Mouse (Mus musculus) liver, embryonic 14.5 days (tissue): ENCODE measurements around the gene Cdc20. TPM values are rescaled to one million over a fixed set of nuclear protein-coding genes. Genes with fewer than 3 reads are reported as not detected.
A peak's percentile ranks its signal among the peaks of the same experiment; 100 is the strongest.

Experiments used
- ATAC-seq: fragments of 200-750 bp; cut with Nextera tagmentation; 2 replicates; pipeline ENCODE4 v1.8.0; 2017; ENCODE audit warnings: moderate number of reproducible peaks, mild to moderate bottlenecking, moderate library complexity; ENCODE audit not compliant: insufficient read depth
- DNase-seq, 3 experiments: peaks; one replicate each; pipeline ENCODE4 v3.0.0-alpha.2; 2012 to 2013; ENCODE audit warnings: low read depth in 3 of 3, low spot score in 3 of 3
- H3K27ac ChIP-seq: fragments of 300-500 bp; sonication (generic); 2 replicates; pipeline ENCODE4 v1.5.1; 2014; ENCODE audit warnings: moderate library complexity, mild to moderate bottlenecking, control low read depth, inconsistent platforms
- H3K27me3 ChIP-seq: fragments of 300-500 bp; sonication (generic); 2 replicates; pipeline ENCODE4 v1.6.1; 2014; ENCODE audit warnings: mild to moderate bottlenecking, low read length, moderate library complexity; ENCODE audit not compliant: control insufficient read depth, insufficient read depth
- H3K36me3 ChIP-seq: fragments of 300-500 bp; sonication (generic); replicated peaks from 2 replicates; pipeline ENCODE4 v1.6.1; 2014; ENCODE audit warnings: low read depth; ENCODE audit not compliant: control insufficient read depth, insufficient read depth
- H3K4me1 ChIP-seq, 2 experiments: fragments of 200-500 bp in 1 of 2; fragments of 300-500 bp in 1 of 2; sonication (generic) in 1 of 2; replicated peaks; 2 replicates each; pipeline ENCODE4 v1.6.1; 2012 to 2014; ENCODE audit warnings: antibody characterized with exemption in 1 of 2, inconsistent platforms in 1 of 2, low read length in 1 of 2; ENCODE audit not compliant: control insufficient read depth in 2 of 2, insufficient read depth in 2 of 2
- H3K4me2 ChIP-seq: fragments of 300-500 bp; sonication (generic); 2 replicates; pipeline ENCODE4 v1.6.1; 2014; ENCODE audit warnings: low read depth, mild to moderate bottlenecking, control low read depth, moderate library complexity
- H3K4me3 ChIP-seq, 2 experiments: fragments of 200-500 bp in 1 of 2; fragments of 300-500 bp in 1 of 2; sonication (generic) in 1 of 2; 2 replicates each; pipeline ENCODE4 v1.5.1; 2012 to 2014; ENCODE audit warnings: low read depth in 2 of 2, low read length in 2 of 2, mild to moderate bottlenecking in 2 of 2, control low read depth in 1 of 2, inconsistent platforms in 1 of 2, moderate library complexity in 1 of 2; ENCODE audit not compliant: insufficient read depth in 1 of 2
- H3K9ac ChIP-seq: fragments of 300-500 bp; sonication (generic); replicated peaks from 2 replicates; pipeline ENCODE4 v1.6.1; 2014; ENCODE audit warnings: mild to moderate bottlenecking, control low read depth, moderate library complexity
- H3K9me3 ChIP-seq: fragments of 300-500 bp; sonication (generic); 2 replicates; pipeline ENCODE4 v1.6.1; 2016; ENCODE audit warnings: low read length, mixed read lengths; ENCODE audit not compliant: control insufficient read depth
- CTCF ChIP-seq: IDR thresholded peaks from 2 replicates; pipeline ENCODE4 v1.5.1; 2016; ENCODE audit warnings: antibody characterized with exemption, low read depth, control low read depth
- EP300 ChIP-seq: IDR thresholded peaks from 2 replicates; pipeline ENCODE4 v1.6.1; 2016; ENCODE audit warnings: antibody characterized with exemption, low read depth
- WGBS: fragments of 180-500 bp; shearing (Covaris S2); extraction: QIAGEN DNeasy Blood & Tissue Kit; methylation state at CpG from one replicate; pipeline ENCODE4 v1.1.7; 2014; ENCODE audit not compliant: insufficient replicate concordance; 5-methylcytosine and 5-hydroxymethylcytosine counted together
- polyA plus RNA-seq, 2 experiments: library from polyadenylated mRNA; depleted of rRNA in 1 of 2; stranded (reverse) in 1 of 2; unstranded in 1 of 2; fragments of >200 nt; fragmentation: Nextera tagmentation in 1 of 2; extraction: Ambion mirVana in 1 of 2; gene quantifications; 2 replicates each; pipeline versions ENCODE4 v1.2.1 to v1.2.3; 2012 to 2014

Gene Cdc20
- 99.0 and 109 TPM in 2 replicates for polyA plus RNA-seq (2012; rRNA removed)
- polyA plus RNA-seq (2014; fragmentation: Nextera tagmentation; extraction: Ambion mirVana): 147 and 167 TPM in 2 replicates

- H3K4me1 ChIP-seq: peaks cover 19 to 29% of the 10 kb centered on the region in 2 experiments
- peak; percentile 94 to 96 (median 95) for DNase-seq
- H3K4me2 ChIP-seq: peak within 1 kb of the TSS; percentile 89
- H3K27ac ChIP-seq: peak within 1 kb of the TSS; percentile 82
- peak; percentile 95 for ATAC-seq
- peak within 1 kb of the TSS; percentile 93 for H3K9ac ChIP-seq
- no peaks in the 10 kb centered on the region for H3K9me3 ChIP-seq
- under 1% methylated on average over 67 of the region's 67 CpGs for WGBS
- TF ChIP-seq EP300 (0 out of 2 replicates have a peak, but pooled peaks have one; percentile 45), CTCF (no peak)
- H3K4me3 ChIP-seq: peak within 1 kb of the TSS; percentile 77 to 82
- H3K27me3 ChIP-seq: no peaks in the 10 kb centered on the region
- H3K36me3 ChIP-seq: peaks cover 41% of the 10 kb centered on the region
Observed at GRCm38 (mm10) chr4:118436820-118437603, at the start of gene Cdc20. Gene Cdc20 (minus strand): TSS chr4:118437352.

- H3K27me3 ChIP-seq: no peaks in the 10 kb centered on the region
- H3K36me3 ChIP-seq: no peaks in the 10 kb centered on the region
- no peak overlapping the region for H3K4me3 ChIP-seq
- DNase-seq (no peak), ATAC-seq (no peak)
- no peak overlapping the region for H3K4me2 ChIP-seq
- no peak overlapping the region for H3K27ac ChIP-seq
- no peaks in the 10 kb centered on the region for H3K9me3 ChIP-seq
- no peak overlapping the region for H3K9ac ChIP-seq
- 67% methylated on average over 15 of the region's 15 CpGs for WGBS
- TF ChIP-seq EP300: no peak
- TF ChIP-seq CTCF: no peak
- no peaks in the 10 kb centered on the region for H3K4me1 ChIP-seq
Observed at GRCm38 (mm10) chr4:118476773-118477530, 39.8 kb upstream of the Cdc20 start.

GRCm38 (mm10) chr4:118472687-118473086 is 35.5 kb upstream of the Cdc20 start:
- ATAC-seq: no peak

GRCm38 (mm10) chr4:118471281-118471680 is 34.1 kb upstream of the Cdc20 start:
- no peak overlapping the region for H3K9ac ChIP-seq
- H3K4me2 ChIP-seq: no peak overlapping the region
- H3K36me3 ChIP-seq: no peaks in the 10 kb centered on the region
- no peak overlapping the region for H3K4me3 ChIP-seq
- no peaks in the 10 kb centered on the region for H3K9me3 ChIP-seq
- ATAC-seq: no peak
- 71% methylated on average over 6 of the region's 6 CpGs for WGBS
- TF ChIP-seq CTCF (no peak), EP300 (no peak)
- no peaks in the 10 kb centered on the region for H3K4me1 ChIP-seq
- no peak for DNase-seq
- no peaks in the 10 kb centered on the region for H3K27me3 ChIP-seq
- H3K27ac ChIP-seq: no peak overlapping the region

More at GRCm38 (mm10) chr4:118472687-118473086, 35.5 kb upstream of the Cdc20 start:
- Histone ChIP-seq H3K9ac (no peak overlapping the region), H3K9me3 (no peaks in the 10 kb centered on the region), H3K36me3 (no peaks in the 10 kb centered on the region), H3K4me1 (no peaks in the 10 kb centered on the region), H3K4me3 (no peak overlapping the region), H3K4me2 (no peak overlapping the region), H3K27me3 (no peaks in the 10 kb centered on the region), H3K27ac (no peak overlapping the region)
- WGBS: 71% methylated on average over 11 of the region's 11 CpGs
- no peak for DNase-seq
- no peak for TF ChIP-seq EP300
- TF ChIP-seq CTCF: no peak

- Histone ChIP-seq H3K4me1 (peaks cover 0 to 4% of the 10 kb centered on the region in 2 experiments; a peak in 2 of 4 replicates), H3K27me3 (no peaks in the 10 kb centered on the region), H3K9me3 (no peaks in the 10 kb centered on the region), H3K27ac (no peak overlapping the region), H3K9ac (no peak overlapping the region), H3K36me3 (no peaks in the 10 kb centered on the region), H3K4me3 (no peak overlapping the region), H3K4me2 (no peak overlapping the region)
- TF ChIP-seq EP300 (no peak), CTCF (no peak)
- peak; percentile 52 for ATAC-seq
- WGBS: 25% methylated on average over 11 of the region's 11 CpGs
- DNase-seq: no peak
Observed at GRCm38 (mm10) chr4:118465697-118466163, 28.6 kb upstream of the Cdc20 start.
